Mouse (Mus musculus): ENCODE data around the gene Ankrd13c. TPM values are rescaled to one million over a fixed set of nuclear protein-coding genes. Genes with fewer than 3 reads are reported as not detected.

Gene Ankrd13c
- polyA plus RNA-seq, 1 experiment: 13.4 TPM

DNA sequence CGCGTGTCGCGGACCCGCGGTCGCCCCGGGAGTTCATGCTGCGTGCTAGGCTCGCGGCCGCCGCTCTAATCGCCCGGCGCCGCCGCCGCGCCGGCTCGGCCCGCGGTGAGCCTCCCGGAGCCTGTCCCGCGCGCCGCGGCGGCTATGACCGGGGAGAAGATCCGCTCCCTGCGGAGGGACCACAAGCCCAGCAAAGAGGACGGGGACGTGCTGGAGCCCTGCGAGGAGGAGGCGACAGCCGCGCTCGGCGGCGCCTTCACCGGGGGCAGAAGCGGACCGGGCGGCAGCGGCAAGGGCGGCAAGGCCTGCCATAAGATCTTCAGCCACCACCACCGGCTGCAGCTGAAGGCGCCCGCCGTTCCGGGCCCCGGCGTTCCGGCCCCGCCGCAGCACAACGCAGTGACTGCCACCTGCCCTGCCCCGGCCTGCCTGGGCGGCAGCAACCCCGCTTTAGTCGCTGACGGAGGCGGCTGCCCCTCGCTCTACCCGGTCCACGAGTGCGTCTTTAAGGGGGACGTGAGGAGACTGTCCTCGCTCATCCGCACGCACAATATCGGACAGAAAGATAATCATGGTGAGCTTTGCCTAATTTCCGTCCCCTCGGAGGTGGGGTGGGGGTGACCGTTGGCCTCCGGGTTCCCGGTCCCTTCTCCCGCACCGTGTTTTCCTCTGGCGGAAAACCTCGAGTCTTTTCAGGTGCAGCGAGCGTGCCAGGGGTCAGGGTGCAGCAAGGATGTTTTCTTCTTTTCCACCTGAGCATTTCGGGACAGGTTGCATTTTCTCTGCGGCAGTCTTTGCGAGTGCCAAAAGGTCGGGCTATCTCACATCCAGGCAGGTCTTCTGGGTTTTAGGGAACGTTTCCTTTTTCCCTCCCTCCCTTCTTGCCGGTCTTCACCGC lies 593 bp downstream of the Ankrd13c start:
- TF ChIP-seq GATA1 (IDR thresholded peaks at IDR 0.05; ENCODE audit: borderline replicate concordance, low read length): no peak
- H3K4me1 ChIP-seq: peaks cover 27% of the 10 kb centered on the region

DNA sequence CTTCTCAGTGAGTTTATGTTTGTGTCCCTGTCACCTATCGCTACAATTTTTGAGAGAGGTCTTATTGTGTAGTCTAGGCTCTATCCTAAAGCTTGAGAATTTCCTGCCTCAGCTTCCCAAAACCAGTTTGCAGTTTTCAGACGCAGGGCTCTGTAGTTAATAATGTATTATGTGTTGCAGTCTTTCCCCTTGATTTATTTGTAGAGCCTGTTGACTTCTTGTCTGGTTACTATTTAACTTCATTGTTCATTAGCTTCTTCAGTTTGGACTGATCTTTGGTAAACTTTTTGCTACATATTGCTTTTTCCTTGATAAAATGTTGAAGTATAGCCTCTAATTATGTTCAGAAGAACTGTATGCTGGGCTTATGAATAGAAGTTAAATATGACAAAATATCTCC lies 5.7 kb downstream of the Ankrd13c start:
- no peaks in the 10 kb centered on the region for H3K27me3 ChIP-seq (replicated peaks)
- no peaks in the 10 kb centered on the region for H3K9me3 ChIP-seq
- no peak for TF ChIP-seq FLI1 (IDR thresholded peaks at IDR 0.05; ENCODE audit: low read length)
- TF ChIP-seq GATA1 (IDR thresholded peaks at IDR 0.05; ENCODE audit: borderline replicate concordance, low read length): no peak
- H3K4me1 ChIP-seq: peaks cover 41% of the 10 kb centered on the region
- H3K4me3 ChIP-seq (replicated peaks): no peak overlapping the region
- H3K36me3 ChIP-seq (replicated peaks; ENCODE audit: low read length): peaks cover 18% of the 10 kb centered on the region

More for the DNA sequence above, 593 bp downstream of the Ankrd13c start:
- Histone ChIP-seq H3K9me3 (no peaks in the 10 kb centered on the region), H3K27me3 (replicated peaks) (peaks cover 3% of the 10 kb centered on the region), H3K36me3 (replicated peaks; ENCODE audit: low read length) (peaks cover 16% of the 10 kb centered on the region), H3K4me3 (replicated peaks) (peak overlapping the region; percentile 100)

GRCm38 (mm10) chr3:157955466-157955865 lies 8.4 kb downstream of the Ankrd13c start:
- no peaks in the 10 kb centered on the region for H3K27me3 ChIP-seq (replicated peaks)
- no peaks in the 10 kb centered on the region for H3K9me3 ChIP-seq
- no peak for TF ChIP-seq GATA1 (IDR thresholded peaks at IDR 0.05; ENCODE audit: borderline replicate concordance, low read length)
- TF ChIP-seq FLI1 (IDR thresholded peaks at IDR 0.05; ENCODE audit: low read length): no peak
- peaks cover 25% of the 10 kb centered on the region for H3K36me3 ChIP-seq (replicated peaks; ENCODE audit: low read length)
- H3K4me3 ChIP-seq (replicated peaks): no peak overlapping the region
- peaks cover 44% of the 10 kb centered on the region for H3K4me1 ChIP-seq

DNA sequence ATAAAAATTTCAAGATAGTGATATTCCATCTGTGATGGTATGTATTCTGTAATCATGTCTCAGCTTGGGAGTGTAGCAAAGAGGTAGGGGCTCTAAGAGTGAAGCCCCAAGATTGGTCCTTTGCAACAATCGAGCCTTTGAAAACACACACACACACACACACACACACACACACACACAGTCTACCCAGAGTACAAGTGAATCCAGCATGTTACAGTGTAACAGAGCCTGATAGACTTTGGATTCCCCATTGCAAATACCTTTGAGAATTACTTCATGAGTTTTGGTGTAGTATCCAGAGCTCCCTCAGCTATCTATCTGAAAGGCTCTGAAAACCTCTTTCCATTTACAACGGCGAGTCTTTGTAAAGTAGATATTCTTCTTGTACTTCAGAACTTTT lies 9.2 kb downstream of the Ankrd13c start:
- Histone ChIP-seq H3K4me1 (peaks cover 40% of the 10 kb centered on the region), H3K9me3 (no peaks in the 10 kb centered on the region), H3K27me3 (replicated peaks) (no peaks in the 10 kb centered on the region), H3K36me3 (replicated peaks; ENCODE audit: low read length) (peaks cover 28% of the 10 kb centered on the region), H3K4me3 (replicated peaks) (no peak overlapping the region)
- no peak for TF ChIP-seq FLI1 (IDR thresholded peaks at IDR 0.05; ENCODE audit: low read length)
- TF ChIP-seq GATA1 (IDR thresholded peaks at IDR 0.05; ENCODE audit: borderline replicate concordance, low read length): no peak

DNA sequence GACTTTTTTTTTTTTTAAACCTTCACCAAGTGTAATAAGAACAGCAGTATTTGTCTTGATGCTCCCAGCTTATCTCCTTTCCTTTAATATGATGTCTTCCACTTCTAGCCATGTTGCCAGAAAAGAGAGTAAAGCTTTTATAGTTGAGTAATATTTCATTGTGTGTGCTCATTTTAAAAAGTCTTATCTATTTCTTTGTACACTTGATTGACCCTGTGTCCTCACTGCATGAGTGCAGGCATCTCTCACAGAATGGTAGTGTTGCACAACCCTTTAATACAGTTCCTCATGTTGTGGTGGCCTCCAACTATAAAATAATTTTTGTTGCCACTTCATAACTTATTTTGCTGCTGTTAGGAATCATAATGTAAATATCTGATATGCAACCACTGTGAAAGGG lies 10.3 kb downstream of the Ankrd13c start:
- TF ChIP-seq GATA1 (IDR thresholded peaks at IDR 0.05; ENCODE audit: borderline replicate concordance, low read length) (no peak), FLI1 (IDR thresholded peaks at IDR 0.05; ENCODE audit: low read length) (no peak)
- H3K36me3 ChIP-seq (replicated peaks; ENCODE audit: low read length): peaks cover 29% of the 10 kb centered on the region

DNA sequence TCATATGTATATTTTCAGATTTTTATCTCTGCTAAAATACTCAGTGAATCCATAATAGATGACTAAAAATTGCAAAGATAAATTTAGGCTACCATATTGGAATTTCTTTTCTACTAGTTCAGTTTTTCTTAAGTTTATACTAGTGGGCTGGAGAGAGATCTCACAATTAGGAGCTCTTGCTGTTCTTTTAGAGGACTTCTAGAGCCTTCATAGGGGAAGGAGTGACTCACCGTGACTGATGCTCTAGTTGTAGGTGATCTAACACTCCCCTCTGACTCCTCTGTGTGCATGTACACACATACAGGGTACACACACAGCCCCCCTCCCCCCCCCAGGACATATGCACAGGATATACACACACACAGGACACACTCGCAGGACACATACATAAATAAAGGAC lies 24.1 kb downstream of the Ankrd13c start:
- Histone ChIP-seq H3K4me3 (replicated peaks) (no peak overlapping the region), H3K4me1 (peaks cover 7% of the 10 kb centered on the region; the same call in 1 of the 2 replicates), H3K27me3 (replicated peaks) (no peaks in the 10 kb centered on the region), H3K36me3 (replicated peaks; ENCODE audit: low read length) (peaks cover 35% of the 10 kb centered on the region), H3K9me3 (no peaks in the 10 kb centered on the region)
- TF ChIP-seq GATA1 (IDR thresholded peaks at IDR 0.05; ENCODE audit: borderline replicate concordance, low read length) (no peak), FLI1 (IDR thresholded peaks at IDR 0.05; ENCODE audit: low read length) (no peak)

More for the DNA sequence above, 10.3 kb downstream of the Ankrd13c start:
- Histone ChIP-seq H3K27me3 (replicated peaks) (no peaks in the 10 kb centered on the region), H3K9me3 (no peaks in the 10 kb centered on the region), H3K4me1 (peaks cover 33% of the 10 kb centered on the region), H3K4me3 (replicated peaks) (no peak overlapping the region)

DNA sequence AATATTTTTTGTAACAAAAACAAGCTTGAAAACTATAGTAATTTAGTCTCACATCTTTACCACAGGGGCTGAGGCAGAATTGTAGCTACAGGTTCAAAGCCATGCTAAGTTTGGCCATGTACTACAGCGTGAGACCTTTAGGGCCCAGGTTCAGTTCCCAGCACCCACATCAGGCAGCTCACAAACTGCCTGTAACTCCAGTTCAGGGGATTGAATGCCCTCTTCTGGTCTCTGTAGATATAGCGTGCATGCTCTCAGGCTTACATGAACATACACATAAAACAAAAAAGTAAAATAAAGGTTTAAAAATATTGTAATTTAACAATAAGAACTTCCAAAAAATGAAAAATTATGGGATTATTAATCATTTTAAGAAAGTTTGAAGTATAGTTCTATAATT lies 26.2 kb downstream of the Ankrd13c start:
- Histone ChIP-seq H3K4me1 (peaks cover 7% of the 10 kb centered on the region; the same call in 1 of the 2 replicates), H3K27me3 (replicated peaks) (no peaks in the 10 kb centered on the region), H3K9me3 (no peaks in the 10 kb centered on the region), H3K36me3 (replicated peaks; ENCODE audit: low read length) (peaks cover 46% of the 10 kb centered on the region), H3K4me3 (replicated peaks) (no peak overlapping the region)
- TF ChIP-seq FLI1 (IDR thresholded peaks at IDR 0.05; ENCODE audit: low read length) (no peak), GATA1 (IDR thresholded peaks at IDR 0.05; ENCODE audit: borderline replicate concordance, low read length) (no peak)

GRCm38 (mm10) chr3:157979619-157980018 lies 32.6 kb downstream of the Ankrd13c start:
- Histone ChIP-seq H3K27me3 (replicated peaks) (no peaks in the 10 kb centered on the region), H3K9me3 (no peaks in the 10 kb centered on the region), H3K36me3 (replicated peaks; ENCODE audit: low read length) (peaks cover 50% of the 10 kb centered on the region), H3K4me1 (peaks cover 3% of the 10 kb centered on the region; the same call in 1 of the 2 replicates), H3K4me3 (replicated peaks) (no peak overlapping the region)
- TF ChIP-seq FLI1 (IDR thresholded peaks at IDR 0.05; ENCODE audit: low read length): no peak
- TF ChIP-seq GATA1 (IDR thresholded peaks at IDR 0.05; ENCODE audit: borderline replicate concordance, low read length): no peak

DNA sequence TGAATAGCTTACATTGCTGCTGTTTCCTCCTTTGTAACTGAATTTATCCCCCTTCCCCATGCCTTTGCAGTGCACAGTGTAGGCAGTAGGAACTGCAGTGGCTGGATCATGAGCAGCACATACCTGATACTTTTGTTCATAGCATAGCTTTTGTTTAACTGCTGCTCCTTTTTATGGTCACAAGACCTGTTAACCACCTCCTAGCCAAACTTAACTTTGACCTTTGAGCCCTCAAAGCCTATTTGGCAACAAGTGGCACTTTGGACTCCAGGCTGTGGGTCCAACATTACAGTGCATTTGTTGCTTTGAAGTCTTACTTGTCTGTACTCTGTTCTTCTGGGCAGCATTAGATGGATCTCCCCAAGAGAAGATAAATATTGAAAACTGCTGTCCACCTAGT lies 46.3 kb downstream of the Ankrd13c start:
- Histone ChIP-seq H3K4me3 (replicated peaks) (no peak overlapping the region), H3K9me3 (no peaks in the 10 kb centered on the region), H3K27me3 (replicated peaks) (no peaks in the 10 kb centered on the region), H3K4me1 (peaks cover 2% of the 10 kb centered on the region; the same call in 1 of the 2 replicates), H3K36me3 (replicated peaks; ENCODE audit: low read length) (peaks cover 70% of the 10 kb centered on the region)
- no peak for TF ChIP-seq FLI1 (IDR thresholded peaks at IDR 0.05; ENCODE audit: low read length)
- no peak for TF ChIP-seq GATA1 (IDR thresholded peaks at IDR 0.05; ENCODE audit: borderline replicate concordance, low read length)

GRCm38 (mm10) chr3:157995726-157996125 lies 48.7 kb downstream of the Ankrd13c start:
- no peak overlapping the region for H3K4me3 ChIP-seq (replicated peaks)
- TF ChIP-seq GATA1 (IDR thresholded peaks at IDR 0.05; ENCODE audit: borderline replicate concordance, low read length) (no peak), FLI1 (IDR thresholded peaks at IDR 0.05; ENCODE audit: low read length) (no peak)
- H3K27me3 ChIP-seq (replicated peaks): no peaks in the 10 kb centered on the region
- peaks cover 9% of the 10 kb centered on the region for H3K4me1 ChIP-seq
- no peaks in the 10 kb centered on the region for H3K9me3 ChIP-seq
- peaks cover 66% of the 10 kb centered on the region for H3K36me3 ChIP-seq (replicated peaks; ENCODE audit: low read length)

Data from megakaryocyte, embryonic 14.5 days (primary cell).